Mouse (Mus musculus): ENCODE results near the gene Dusp10.

Gene Dusp10

DNA sequence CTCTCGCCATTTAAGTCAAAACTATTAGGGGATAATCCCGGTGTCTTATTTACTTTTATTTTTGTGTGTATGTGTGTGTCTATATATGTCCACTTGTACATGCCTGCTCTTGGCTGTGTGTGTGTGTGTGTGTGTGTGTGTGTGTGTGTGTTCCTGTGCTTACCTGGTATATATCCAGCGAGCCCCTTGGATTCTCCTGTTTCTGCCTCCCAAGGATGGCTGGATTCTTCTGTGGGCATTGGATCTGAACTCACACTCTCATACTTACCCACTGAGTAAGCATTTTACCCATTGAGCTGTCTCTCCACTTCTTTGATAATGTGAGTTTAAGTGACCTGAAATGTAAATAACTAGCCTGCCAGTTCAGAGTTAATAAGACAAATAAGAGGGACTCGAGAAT is 40.6 kb downstream of the Dusp10 start:
- no peak for DNase-seq (ENCODE audit: low read depth, low spot score)

DNA sequence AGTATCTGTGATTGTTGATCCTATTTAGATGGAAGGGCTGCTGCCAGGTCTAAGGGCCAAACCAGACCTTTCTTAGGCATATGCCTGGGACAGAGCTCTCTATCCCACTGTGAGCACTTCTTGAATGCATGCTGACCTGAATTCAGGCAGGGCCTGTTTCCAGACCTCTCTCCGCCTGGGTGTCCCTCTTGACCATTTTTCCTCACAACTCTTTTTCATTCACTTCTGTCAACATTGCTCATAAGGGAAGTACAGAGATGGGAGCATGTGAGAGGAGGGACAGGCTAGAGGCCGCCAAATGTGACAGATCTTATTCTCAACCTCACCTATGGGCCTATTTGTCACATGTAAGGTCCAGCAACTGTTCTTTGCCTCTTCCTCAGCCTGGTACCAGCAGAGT is 41.1 kb downstream of the Dusp10 start:
- no peak for DNase-seq (ENCODE audit: low read depth, low spot score)

DNA sequence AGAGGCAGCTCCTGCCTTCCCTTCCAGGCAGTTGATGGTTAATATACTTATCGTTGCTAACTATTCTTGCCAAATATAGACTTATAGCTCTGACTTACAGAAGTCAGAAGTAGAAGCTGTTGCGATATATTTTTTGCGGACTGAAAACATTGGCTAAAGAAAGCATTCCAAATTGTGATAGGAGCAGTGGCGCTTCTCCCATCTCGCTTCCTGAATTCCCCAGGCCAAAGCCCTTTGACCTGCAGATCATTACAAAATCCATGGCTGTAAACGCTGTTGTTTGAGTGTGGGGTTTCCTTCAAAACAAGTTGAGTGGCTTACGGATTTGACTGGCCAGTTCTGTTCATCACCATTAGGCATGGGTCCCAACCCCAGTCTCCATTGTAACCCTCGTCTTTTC is 45.1 kb downstream of the Dusp10 start:
- no peak for DNase-seq (ENCODE audit: low read depth, low spot score)

DNA sequence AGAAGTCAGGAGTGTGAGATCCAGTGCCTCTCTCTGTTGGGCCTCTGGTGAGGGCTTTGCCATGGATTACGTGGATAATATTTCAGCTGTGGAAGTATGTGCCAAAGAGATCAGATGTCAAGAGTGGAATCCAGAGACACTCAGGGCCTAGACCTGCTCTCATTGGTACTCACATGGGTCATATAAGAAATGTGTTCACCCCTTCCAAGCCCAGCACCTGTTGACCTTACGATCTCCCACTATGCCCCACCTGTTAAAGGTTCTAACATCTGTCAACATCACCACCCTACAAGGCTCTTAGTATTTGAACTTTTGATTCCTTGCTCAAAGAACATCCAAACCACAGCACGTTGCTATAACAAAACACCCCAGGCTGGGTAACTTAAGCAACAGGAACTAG is 46.7 kb downstream of the Dusp10 start:
- no peak for DNase-seq (ENCODE audit: low read depth, low spot score)

DNA sequence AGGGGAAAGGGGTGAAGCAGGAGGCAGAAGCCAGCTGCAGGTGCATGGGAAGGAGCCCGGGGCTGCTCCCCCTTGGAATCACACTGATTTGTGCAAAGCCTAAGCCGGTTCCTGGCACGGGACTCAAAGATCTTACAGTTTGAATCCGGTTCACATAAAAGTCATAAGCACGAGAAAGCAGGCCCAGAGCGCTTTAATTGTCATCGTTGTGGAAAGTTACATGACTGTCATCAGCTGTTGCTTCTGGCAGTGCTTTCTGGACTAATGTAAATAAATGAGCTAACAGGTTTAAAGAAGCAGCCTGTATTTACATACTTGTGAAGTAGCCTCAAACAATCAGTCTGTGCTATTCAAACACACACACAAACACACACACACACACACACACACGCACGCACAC is 47.3 kb downstream of the Dusp10 start:
- DNase-seq (ENCODE audit: low read depth, low spot score), result no peak

- DNase-seq (ENCODE audit: low read depth, low spot score), result no peak
These were observed 48.0 kb downstream of the Dusp10 start for GRCm38 (mm10) chr1:184060828-184061734.

GRCm38 (mm10) chr1:184061901-184062300 is 48.8 kb downstream of the Dusp10 start:
- DNase-seq (ENCODE audit: low read depth, low spot score), result no peak

- no peak for DNase-seq (ENCODE audit: low read depth, low spot score)
These were observed 51.2 kb downstream of the Dusp10 start for GRCm38 (mm10) chr1:184064306-184064705.

DNA sequence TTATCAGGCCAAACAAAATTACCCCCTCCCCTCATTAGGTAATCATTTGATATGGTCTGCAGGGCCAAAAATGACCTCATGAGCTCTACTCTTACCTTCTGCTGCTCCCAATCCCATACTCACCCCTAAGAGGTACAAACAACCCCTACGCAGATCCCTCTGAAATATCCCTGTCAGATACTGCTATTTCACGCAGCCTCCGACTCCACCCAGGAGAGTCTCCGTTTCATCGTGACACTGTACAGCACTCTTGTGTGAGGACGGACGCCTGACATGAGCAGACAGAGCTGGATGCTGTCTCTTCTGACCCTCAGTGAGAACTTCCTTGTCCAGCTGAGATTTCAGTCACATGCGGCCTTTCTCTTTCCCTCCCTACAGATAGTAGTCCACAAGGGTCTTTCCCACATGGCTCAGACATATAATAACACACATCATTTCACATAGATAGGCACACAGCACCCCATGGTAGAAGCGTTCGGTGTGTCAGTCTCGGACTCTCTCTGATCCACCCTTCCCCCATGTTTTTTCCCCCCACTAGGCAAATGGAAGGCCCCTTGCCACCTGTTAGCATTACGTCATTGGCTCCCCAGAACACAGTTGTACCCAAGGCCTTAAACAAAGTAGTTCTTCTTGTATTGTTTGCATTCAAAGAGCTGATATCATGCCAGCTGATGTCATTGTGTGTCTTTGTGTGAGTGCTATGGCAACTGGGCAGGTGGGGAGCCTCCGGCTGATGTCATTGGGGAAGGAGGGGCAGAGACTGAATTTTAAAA is 52.7 kb downstream of the Dusp10 start:
- peak; percentile 69 for DNase-seq (ENCODE audit: low read depth, low spot score)

DNA sequence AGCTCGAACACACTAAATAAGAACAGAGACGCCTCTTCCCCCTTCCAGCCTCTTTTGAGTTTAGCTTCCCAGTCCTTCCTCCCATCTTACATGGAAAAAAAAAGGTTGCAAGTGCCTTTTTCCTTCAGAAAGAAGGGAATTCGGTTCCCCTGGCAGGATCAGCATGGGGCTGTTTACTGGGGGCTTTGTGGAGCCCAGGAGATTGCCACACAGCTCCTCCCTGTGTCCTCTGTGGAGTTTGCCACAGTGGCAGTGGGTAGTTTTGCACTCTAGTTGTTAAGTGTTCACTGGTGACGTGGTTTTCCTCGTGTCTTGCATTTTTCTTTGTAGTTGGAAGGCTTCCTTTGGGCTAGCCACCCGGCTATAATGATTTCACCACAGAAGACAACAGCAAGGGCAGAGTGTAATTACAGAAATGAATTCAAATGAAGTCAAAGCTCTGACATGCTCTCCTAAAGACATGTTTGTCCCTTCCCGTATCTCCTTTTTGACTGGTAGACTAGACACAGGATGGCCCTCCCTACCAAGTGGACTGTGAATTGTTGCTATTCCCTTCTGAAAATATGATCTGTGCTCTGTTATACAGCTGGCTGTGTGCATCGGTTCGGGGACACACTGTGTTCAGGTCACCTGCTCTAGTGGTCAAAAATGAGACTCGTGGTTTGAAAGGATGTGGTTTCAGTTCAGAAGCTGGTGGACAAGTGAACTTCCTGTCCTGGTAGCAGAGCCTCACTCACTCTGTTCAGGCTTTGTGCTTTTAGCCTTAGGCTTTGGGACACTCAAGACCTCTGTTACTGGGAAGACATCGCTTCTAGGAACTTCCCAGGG is 53.6 kb downstream of the Dusp10 start:
- no peak for DNase-seq (ENCODE audit: low read depth, low spot score)

DNA sequence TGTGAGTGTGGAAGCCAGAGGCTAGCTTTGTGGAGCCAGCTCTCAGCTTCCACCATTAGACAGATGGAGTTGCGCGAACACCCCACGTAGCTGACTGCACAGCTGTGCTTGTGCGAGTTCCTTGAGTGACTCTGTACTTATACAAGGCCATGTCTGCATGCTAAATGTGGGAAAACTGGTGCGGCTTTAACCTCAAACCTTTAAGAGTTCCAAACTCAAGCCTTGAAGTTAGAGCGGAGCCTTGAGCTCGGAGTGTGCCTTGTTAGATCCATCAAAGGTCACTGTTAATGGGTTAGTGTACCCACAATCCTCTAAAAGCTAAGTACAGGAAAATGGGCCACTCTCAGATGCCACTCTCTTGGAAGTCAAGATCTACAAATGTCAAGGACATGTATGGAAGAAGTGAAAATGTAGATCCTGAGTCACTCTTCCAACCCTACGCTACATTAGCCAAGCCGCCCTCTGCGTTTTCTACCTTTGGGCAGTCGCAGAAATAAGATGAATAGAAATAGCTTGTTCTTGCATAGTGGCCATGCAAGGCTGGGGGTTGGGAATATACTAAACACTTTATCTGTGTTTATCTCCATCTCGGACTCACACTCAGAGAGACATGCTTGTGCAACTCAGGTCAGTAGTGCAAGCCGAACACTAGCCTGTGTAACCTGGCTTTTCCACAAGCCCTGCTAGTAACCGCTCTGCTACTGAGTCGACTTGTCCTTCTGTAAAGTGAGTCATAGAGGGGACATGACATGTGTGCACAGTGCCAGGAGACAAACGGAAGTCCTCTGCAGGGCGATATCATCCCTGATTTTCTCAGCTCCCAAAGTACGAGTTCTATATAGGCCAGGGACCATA is 54.8 kb downstream of the Dusp10 start:
- DNase-seq (ENCODE audit: low read depth, low spot score), result no peak

GRCm38 (mm10) chr1:184068971-184069370 is 55.9 kb downstream of the Dusp10 start:
- no peak for DNase-seq (ENCODE audit: low read depth, low spot score)

DNA sequence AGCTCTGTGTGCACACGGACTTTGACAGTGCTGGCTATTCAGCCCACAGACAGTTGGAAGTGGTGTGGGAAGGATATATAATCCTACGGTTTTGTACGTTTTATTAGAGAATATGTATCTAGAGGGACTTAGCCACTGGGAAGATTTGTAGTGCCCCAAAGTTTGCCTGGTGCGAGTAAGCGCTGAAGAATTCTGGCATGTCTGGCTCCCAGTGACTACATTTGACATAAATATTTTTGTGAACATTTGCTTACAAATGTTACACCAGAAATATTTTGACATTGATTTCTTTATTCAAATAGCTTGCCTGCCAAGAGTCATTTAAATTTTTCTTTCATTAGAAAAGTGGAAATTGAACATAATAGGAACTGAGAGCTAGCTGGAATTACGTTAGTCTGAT is 63.0 kb downstream of the Dusp10 start:
- DNase-seq (ENCODE audit: low read depth, low spot score), result no peak

DNA sequence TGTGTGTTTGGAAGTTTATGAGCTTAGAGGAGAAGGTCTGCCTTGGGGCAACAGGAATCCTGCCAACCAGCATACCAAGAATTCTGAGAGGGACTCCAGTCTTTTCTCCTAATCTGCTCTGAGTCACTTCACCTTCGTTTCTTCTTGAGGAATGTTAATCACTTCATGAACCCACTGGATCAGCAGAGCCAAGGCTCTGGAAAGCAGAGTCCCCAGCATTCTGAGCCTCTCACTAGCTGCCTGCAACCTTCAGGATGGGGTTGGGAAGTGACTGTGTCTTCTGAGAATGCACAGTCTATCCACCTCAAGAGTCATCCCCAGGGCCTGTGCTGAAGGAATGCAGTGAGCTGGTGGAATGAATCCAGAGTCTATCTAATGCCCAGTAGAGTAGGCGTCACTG is 63.7 kb downstream of the Dusp10 start:
- no peak for DNase-seq (ENCODE audit: low read depth, low spot score)

DNA sequence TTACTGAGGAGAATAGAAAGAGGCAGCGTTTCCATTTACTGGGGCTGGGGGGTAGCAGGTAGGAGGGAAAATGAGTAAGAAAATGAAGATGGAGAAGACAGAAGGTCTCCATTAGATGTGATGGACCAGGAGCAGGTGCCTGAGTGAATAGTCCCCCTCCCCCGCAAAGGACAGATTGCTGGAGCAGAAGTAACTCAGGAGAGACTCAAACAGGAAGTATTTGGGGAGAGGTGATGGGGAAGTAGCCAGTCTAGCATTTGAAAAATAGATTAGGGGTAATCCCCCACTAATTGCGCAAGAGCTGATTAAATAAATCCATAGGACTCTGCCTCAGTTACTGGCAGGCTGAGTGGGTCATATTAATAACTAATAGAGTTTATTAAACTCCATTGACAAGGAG is 66.2 kb downstream of the Dusp10 start:
- DNase-seq (ENCODE audit: low read depth, low spot score), result no peak

DNA sequence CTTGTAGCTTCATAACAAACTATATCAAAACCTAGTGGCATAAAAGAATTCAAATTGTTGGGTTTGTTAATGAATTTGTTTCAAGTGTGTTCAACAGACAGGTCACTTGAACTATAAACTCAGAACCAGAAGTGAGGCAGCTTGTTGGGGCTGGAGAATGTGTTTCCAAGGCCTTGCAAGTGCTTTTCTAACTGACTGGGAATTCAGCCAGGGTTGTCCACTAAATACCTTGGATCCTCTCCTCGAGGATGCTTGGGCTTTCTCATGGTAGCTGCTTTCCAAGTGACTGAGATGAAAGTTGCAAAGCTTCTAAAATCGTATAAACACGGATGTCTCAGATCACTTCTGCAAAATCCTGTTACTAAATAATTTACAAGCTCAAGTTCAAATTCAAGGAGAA is 69.6 kb downstream of the Dusp10 start:
- DNase-seq (ENCODE audit: low read depth, low spot score), result no peak

- no peak for DNase-seq (ENCODE audit: low read depth, low spot score)
These were observed 70.1 kb downstream of the Dusp10 start for GRCm38 (mm10) chr1:184083166-184083565.

DNA sequence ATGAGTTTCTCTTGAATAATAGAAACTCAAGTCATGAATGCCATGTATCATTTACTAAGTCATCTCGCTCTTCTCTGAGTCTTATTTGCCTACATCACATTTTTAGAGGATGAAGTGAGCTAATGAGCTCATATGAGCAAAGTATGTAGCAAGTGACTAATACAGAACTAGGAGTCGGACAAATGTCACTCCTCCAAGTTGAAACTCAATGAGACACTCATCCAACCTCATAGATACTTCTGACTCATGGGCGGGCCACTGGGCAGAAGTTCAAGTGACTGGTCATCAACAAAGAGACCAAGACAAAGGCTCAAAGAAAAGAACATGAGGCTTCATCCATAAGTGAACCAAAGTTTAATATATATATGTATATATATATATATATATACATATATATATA is 71.9 kb downstream of the Dusp10 start:
- DNase-seq (ENCODE audit: low read depth, low spot score), result no peak

DNA sequence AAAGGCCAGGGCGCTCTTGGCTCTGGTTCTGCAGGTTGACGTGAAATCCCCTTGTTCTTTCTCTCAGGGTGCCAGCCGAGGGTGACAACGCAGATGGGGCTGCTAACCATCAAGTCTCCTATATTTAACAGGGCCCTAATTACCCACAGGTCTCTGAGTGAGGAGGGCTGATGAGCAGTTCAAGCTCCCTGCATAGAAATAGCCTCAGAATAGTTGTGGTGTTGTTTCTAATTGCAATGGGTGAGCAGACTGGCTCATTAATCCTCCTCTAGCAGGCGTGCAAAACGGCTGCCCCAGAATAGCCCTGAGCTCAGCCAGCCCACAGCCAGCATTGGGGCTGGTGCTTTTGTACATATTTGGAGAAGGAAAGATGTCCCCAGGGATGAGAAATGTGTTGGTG is 77.4 kb downstream of the Dusp10 start:
- DNase-seq (ENCODE audit: low read depth, low spot score), result no peak

- no peak for DNase-seq (ENCODE audit: low read depth, low spot score)
These were observed 81.8 kb downstream of the Dusp10 start for GRCm38 (mm10) chr1:184094914-184095313.

- no peak for DNase-seq (ENCODE audit: low read depth, low spot score)
These were observed 87.3 kb downstream of the Dusp10 start for GRCm38 (mm10) chr1:184100414-184100813.

All from telencephalon, adult 2 months (tissue).